Mouse (Mus musculus) layer of hippocampus, adult 11-12 months (tissue): ENCODE data around the gene Foxo1.

ENCODE experiments used
- DNase-seq: peaks from one replicate; pipeline ENCODE4 v3.0.0; 2022; ENCODE audit warnings: low spot score

Gene Foxo1

GRCm38 (mm10) chr3:52364576-52364975 is 96.4 kb downstream of the Foxo1 start:
- DNase-seq, result no peak

GRCm38 (mm10) chr3:52369204-52369603 is 101.1 kb downstream of the Foxo1 start:
- DNase-seq, result no peak

- no peak for DNase-seq
Observed at GRCm38 (mm10) chr3:52369881-52370428, 101.8 kb downstream of the Foxo1 start.

GRCm38 (mm10) chr3:52376974-52377373 is 108.8 kb downstream of the Foxo1 start:
- DNase-seq, result no peak

- DNase-seq, result no peak
Observed at GRCm38 (mm10) chr3:52383351-52383750, 115.2 kb downstream of the Foxo1 start.

GRCm38 (mm10) chr3:52386343-52386742 is 118.2 kb downstream of the Foxo1 start:
- DNase-seq, result no peak

- DNase-seq, result no peak
Observed at GRCm38 (mm10) chr3:52390321-52390720, 122.2 kb downstream of the Foxo1 start.

- DNase-seq, result no peak
Observed at GRCm38 (mm10) chr3:52390766-52391665, 122.9 kb downstream of the Foxo1 start.

- no peak for DNase-seq
Observed at GRCm38 (mm10) chr3:52391897-52392296, 123.8 kb downstream of the Foxo1 start.

GRCm38 (mm10) chr3:52392521-52392920 is 124.4 kb downstream of the Foxo1 start:
- DNase-seq, result no peak

GRCm38 (mm10) chr3:52393171-52393570 is 125.0 kb downstream of the Foxo1 start:
- DNase-seq, result no peak

- DNase-seq, result no peak
Observed at GRCm38 (mm10) chr3:52396121-52396731, 128.1 kb downstream of the Foxo1 start.

GRCm38 (mm10) chr3:52396951-52397615 is 128.9 kb downstream of the Foxo1 start:
- no peak for DNase-seq

- DNase-seq, result no peak
Observed at GRCm38 (mm10) chr3:52397961-52398360, 129.8 kb downstream of the Foxo1 start.

GRCm38 (mm10) chr3:52400284-52401161 is 132.4 kb downstream of the Foxo1 start:
- no peak for DNase-seq

- peak; percentile 14 for DNase-seq
Observed at GRCm38 (mm10) chr3:52401162-52401928, 133.2 kb downstream of the Foxo1 start.
